Mouse (Mus musculus) embryo, embryonic 11 days (tissue): ENCODE results near the gene Mindy4.

Experiments
- DNase-seq: peaks from one replicate; pipeline ENCODE4 v3.0.0-alpha.2; 2015

The Mindy4 gene

DNA sequence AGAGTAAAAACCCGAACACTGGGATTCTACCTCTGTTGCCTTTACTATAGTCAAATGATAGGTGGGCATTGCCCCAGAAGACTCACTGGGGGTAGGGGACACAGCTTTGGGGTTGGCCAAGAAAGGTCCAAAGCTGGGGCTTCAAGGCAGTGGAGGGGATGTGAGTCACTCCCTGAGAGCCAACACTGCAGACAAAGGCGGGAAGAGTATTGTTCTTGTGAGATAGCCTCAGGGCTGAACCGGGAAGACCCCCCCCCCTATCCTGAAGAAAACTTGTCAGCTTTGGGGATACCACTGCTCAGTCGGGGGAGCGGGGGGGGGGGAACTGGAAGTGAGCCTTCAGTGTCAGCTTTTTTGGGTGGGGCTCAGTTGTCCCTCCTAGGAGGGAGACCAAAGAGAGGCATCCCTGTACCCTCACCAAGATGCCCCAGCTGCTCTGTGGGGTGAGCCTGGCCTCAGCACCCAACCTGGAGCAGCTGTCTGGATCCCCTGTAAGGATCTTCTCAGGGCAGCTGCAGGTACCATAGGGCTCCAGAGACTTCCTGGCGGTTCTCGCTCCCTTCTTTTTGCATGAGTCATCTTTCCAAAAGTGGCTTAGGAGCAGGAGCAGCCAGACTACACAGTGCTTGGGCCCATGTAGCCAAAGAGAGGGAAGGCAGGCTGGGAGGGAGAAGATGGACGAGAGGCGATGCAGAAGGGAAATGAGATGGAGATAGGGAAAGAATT, 141.3 kb downstream of the Mindy4 start:
- DNase-seq = no peak

DNA sequence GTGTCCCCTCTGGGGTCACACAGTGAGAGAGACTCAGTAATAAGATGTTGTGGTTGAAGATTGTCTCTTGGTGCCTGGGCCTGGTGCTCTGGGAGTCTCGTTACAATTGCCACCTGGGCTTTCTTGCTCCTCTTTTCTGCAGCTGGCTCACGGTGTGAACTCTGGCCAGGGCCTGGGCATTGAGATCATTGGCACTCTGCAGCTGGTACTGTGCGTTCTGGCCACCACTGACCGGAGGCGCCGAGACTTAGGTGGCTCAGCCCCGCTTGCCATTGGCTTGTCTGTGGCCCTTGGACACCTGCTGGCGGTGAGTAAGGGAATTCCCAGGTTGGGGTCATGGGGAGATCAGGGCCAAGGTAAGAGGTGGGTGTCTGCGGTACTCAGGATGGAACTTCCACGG, 142.1 kb downstream of the Mindy4 start:
- DNase-seq = no peak

DNA sequence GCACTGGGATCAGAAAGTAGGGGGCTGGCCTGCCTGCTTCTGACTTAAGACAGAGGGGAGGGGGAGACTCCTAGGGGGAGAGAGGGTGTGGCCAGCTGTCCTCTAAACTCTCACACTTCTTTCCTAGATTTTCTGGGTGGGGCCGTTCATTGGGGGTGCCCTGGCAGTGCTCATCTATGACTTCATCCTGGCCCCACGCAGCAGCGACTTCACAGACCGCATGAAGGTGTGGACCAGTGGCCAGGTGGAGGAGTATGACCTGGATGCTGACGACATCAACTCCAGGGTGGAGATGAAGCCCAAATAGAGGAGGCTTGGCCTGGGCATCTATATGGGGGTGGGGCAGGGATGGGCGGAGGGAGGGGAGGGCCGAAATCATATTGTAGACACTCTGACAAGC, 143.3 kb downstream of the Mindy4 start:
- DNase-seq = no peak

DNA sequence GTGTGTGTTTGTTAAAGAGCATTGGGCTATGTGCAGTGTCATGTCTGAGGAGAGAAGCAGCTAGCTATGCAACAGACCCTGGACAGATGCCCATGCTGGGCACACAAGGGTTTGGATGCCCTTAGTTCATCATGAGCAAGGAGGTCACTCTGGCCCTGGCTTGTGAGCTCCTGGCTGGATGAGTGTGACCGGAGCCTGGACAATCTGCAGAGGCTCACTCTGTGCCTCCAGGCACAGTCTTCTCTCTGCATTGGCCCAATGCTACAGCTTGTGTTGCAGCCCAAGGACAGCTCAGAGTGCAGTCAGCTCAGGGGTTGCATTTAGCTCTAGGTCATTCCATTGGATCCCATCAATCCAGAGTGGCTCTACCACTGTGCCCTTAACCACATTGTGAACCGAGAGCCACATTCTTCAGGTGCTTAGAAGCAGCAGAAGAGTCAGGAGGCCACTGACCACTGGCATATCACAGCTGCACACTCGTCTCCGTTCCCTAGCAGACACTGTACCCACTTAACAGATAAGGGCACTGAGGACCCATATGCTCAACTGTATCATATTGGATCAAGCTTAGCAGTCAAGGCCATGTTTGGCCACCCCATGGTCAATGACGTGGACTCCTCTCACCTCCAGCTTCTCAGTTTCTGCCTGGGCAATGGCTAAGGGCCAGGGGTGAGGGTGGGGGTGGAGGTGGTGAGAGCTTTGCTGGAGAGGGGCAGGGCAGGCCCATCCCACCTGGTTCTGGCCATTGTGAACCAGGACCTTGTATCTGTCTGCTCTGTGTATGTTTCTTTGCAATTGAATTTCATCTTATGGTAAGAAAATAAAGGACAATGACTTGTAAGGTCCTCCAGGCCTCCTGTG, 144.8 kb downstream of the Mindy4 start:
- DNase-seq = no peak

DNA sequence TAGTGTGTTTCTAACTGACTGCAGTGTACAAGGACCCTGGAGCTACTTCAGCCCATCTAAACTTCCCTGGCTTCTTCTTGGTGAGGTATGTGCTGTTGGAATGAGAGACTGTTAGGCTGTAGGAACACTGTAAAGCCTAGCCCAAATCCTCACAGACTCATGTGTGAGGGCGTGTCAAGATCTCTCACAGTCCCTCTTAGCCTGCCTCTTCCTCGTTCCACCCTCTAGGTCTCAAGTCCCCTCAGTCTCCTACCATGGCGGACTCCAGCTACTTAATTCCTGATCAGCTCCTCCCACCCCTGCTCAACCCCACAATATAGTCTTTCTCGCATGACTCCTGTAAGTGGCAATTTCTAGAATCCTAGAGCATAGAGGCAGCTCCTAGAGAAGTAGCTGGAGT, 146.0 kb downstream of the Mindy4 start:
- no peak for DNase-seq

DNA sequence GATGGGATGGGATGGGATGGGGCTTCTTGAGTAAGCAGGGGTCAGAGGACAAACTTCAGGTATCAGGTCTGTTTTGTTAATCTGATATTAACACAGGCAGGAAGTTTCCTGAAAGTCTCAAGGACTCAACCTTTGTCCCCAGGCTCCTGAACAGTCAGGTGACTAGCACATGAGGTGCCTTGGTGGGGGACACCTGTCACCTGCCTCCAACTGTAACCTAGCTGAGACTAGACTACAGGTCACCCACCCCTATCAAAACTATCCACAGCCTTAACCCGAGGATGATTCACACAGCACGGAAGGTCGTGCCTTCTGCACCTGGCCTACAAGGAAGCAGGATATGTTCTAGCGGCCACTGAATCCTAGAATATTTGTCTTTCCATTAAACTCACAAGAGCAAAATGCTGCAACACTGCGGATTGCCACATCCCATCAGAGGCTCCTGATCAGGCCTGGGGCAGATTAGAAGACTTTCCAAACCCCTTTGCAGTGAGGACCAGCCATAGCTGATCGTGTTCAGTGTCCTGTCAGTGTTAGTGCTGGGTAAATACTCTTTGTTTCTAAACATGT, 147.3 kb downstream of the Mindy4 start:
- no peak for DNase-seq

DNA sequence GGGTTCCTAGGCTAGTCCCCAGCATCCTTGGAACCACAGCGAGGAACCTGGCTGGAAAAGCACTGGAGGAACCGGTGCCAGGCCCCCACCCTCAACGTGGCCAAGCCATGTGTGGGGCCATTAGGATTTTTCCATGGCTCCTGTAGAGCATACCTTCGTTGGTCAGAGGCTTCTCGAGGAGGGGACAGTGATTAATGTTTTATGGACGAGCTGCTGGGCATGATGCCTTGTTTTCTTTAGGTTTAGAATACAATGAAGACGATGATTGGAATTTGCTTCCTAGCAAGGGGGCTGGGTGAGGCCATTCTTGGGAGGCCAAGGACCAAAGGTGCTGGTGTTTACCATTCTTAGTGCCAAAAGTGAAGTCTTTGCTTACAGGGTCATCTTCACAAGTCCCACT, 148.5 kb downstream of the Mindy4 start:
- no peak for DNase-seq

DNA sequence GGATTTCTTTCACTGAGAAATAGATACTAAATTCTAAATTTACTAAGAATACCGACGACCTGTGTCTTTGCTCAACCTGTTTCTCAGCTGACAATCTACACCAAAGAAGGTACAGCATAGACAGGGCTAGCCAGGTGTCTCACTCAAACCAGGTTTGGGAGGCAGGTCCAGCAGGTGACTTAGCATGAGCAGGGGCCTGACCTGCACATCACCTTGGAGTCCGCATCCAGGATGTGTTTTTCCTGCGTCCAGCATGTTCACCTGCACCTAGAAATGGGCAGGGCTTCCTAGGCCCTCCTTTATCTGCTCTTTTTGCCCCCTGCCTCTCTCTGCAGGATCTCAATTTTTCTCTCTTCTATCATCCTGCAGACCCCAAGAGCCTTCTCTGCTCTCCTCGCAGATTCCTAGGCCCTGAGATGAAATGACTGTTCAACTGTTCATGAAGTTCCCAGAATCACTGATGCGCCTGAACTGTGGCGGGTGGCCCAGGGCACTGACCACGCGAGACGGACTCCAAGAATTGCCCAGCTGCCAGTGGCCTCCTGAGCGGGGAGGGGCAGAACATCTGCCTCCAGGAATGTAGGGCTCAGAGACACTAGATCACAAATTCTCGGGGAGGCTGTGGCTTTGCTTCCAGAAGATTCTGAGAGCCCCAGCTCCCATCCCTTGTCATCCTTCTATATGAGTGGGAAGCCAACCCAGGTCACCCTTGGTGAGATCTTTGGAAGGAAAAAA, 150.7 kb downstream of the Mindy4 start:
- no peak for DNase-seq

DNA sequence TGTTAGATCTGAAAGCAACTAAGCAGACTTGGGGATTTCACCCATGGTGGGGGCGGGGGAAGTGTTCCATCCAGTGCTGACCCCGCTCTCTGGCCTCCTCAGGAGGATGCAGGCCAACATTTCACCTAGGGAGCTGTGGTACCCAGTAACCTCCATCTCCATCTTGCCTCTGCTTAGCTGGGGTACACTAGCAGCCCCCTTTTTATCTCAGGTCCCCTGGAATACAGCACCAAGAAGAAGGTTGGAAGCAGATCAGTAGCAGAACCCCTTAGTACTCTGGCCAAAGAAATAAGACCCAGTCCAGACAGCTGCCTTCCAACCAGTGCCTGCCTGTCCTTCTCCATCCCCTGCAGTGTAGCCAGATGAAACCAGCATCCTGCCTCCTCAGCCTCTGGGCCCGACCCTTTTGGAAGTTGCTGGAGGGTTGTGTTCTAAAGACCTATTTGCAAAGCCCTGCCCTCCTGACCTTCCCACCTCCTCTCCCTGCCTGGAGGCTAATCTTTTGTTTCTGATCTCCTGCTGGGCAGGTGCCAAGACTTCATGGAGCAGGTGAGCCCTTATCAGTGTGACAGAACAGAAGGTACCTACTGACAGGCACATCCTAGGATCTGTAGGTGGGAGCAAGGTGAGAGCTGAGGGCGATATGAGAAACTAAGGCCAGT, 151.4 kb downstream of the Mindy4 start:
- DNase-seq = no peak

DNA sequence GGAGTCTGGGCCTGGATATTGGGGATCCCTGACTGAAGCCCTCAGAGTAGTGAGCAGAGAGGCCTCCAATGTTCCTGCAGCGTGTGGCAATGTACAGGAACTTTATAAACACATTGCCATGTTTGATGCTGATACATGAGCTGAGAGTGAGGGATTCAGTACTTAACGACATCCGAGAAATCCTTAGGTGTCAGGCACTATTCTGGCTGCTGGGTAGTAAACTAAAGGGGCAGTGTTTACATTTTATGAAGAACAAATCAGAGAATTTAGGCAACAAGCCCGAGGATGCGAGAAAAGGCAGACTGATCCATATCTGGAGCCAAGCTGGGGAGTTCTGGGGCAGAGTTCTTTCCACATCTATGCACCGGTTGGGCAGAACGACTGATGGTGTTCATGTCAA, 152.4 kb downstream of the Mindy4 start:
- no peak for DNase-seq

DNA sequence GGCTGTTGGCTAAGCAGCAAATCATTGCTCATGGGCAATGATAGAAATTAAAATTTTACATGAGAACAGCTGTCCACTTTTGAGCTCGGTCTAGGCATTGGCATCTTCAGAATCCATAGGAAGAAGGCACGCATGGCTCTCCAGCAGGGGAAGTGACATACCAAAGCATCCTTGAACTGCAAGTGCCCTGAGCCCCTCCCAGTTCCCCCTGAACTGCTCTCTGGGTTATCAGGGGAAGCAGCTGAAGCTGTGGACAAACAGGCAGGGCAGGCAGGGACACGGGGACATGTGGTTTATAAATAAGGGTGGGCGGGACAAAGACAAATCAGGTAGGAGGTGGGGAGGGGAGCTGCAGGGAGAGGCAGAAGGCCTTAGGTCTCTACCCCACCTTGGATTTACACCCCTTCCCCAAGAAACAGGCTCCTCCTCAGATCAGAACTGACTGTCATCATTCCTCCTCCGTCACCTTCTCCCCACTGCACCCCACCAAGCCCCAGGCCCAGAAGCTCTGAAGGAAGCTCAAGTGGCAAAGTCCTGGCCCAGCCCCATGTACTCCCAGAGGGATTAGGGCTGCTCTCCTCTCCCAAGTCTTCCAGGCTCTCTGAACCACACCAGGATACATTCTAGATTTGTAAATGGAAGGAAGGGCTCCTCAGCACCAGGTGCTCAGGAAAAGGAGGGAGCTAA, 153.0 kb downstream of the Mindy4 start:
- DNase-seq = no peak

DNA sequence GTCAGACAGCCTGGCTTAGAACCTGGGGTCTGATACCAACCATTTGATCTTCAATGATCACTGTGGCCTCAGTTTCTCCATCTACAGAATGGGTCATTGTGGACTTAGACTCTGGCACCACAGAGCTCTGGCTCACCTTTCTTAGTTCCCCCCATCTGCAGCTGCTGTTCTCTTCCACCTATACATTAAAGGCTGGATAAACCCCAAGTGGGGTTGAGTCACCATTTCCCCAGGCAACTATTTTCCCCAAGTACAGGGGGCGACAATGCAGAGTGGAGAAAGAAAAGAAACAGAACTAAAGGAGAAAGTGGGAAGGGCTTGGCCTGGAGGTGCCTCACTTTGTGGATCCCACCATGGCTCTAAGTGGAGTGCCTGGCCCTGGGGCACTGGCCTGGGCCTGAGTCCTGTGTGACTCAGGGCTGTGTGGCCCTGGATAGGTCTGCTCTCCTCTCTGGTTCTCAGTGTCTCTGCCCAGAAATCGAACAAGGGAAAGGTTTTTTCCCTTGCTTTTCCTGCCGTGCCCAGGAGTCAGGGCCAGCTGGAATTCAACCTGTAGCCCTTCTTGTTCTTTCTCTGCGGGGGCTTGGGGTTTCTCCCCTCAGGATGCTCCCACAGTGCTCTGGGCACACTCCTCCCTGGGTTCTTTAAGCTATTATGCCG, 153.9 kb downstream of the Mindy4 start:
- no peak for DNase-seq

DNA sequence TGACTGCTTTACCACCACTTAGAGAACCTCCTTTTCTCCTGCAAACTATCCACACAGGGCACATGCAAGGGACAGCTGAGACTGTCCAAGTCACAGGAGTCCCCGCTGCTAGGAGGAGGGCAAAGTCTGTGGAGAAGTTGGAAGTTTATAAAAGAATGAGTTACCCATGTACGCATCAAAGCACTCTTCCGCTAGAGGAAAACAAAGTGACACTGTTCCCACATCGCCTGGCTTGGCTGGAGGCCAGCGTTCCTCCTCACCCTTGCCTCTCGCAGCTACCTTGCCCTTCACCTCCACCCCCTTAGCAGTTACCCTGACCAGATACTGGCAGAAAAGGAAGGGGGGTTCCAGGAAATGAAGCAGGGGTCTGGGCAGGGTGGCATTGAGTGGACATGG, 154.5 kb downstream of the Mindy4 start:
- no peak for DNase-seq

DNA sequence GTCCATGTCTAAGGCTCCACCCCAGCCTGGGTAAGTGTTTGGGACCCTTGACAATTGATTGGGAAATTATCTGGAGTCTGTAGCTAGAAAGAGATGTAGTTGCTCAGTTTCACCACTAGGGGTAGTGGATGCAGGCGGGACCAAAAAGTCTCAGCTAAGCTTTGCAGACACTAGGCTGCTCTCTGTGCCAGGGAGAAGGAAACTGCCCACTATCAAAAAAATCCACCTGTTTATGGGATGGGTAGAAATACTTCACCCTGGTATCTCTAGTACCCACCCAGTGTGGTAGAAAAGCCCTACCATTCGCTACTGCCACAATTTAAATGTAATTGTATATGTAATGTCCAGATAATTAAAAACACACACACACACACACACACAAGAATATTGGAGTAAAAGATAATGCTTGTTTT, 155.6 kb downstream of the Mindy4 start:
- DNase-seq = peak; percentile 67

DNA sequence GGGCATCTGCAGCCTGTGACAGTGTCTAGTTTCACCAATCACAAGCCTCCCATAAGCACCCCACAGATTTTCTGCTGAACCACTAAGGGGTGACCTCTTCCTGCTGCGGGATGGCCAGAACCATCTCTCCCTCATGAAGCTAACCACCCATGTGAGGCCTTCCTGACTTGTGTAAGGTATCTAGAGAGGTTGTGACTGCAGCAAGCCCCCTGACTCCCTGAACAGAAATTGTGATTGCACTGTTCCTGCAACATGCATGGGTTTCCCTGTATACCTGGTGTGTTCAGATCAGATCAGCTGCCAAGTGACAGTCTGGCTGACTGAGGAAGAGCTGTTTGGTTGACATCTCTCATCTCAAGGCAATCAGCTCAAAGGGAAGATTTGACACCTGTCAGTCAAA, 159.5 kb downstream of the Mindy4 start:
- no peak for DNase-seq

DNA sequence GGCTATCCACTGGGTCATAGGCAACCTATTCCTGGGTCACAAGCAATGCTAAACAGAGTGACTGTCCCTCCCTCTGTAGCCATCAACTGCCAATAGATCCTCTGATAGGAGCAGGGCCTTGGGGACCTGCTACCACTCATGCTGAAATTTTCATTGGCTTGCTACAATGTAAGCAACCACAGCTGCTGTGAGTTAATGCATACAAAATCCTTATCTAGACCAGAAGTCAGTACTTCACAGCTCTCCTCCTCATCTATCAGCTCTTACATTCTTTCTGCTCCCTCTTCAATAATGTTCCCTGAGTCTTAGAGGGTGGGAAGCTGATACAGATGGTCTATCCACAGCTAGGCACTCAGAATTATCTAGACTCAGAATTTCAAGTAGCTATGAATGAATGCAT, 163.9 kb downstream of the Mindy4 start:
- no peak for DNase-seq
